Mouse (Mus musculus): ENCODE results near the gene Slc25a14. TPM values are rescaled to one million over a fixed set of nuclear protein-coding genes. Genes with fewer than 3 reads are reported as not detected.

Slc25a14 gene
- polyA plus RNA-seq, 1 experiment from 2014 or later = 43.9 TPM

- H3K27me3 ChIP-seq (ENCODE audit: control insufficient read depth, insufficient read depth, low read length) = no peaks in the 10 kb centered on the region
- H3K4me3 ChIP-seq (ENCODE audit: low read depth, low read length) = no peak overlapping the region
- no peak for ATAC-seq (ENCODE audit: low read depth)
- no peaks in the 10 kb centered on the region for H3K36me3 ChIP-seq (ENCODE audit: control insufficient read depth, insufficient read depth, low read length)
- no peak overlapping the region for H3K4me2 ChIP-seq (ENCODE audit: low read depth, low read length)
- H3K9me3 ChIP-seq (ENCODE audit: control insufficient read depth, low read length) = no peaks in the 10 kb centered on the region
- no peak overlapping the region for H3K9ac ChIP-seq (replicated peaks; ENCODE audit: low read depth, low read length)
- H3K27ac ChIP-seq (ENCODE audit: low read depth, low read length) = no peak overlapping the region
- WGBS = 68% methylated on average over 2 of the region's 2 CpGs
- no peaks in the 10 kb centered on the region for H3K4me1 ChIP-seq (ENCODE audit: control insufficient read depth, insufficient read depth, low read length)
Observed at GRCm38 (mm10) chrX:48637032-48637431, 13.8 kb downstream of the Slc25a14 start.

- 94% methylated on average over 2 of the region's 2 CpGs for WGBS
- Histone ChIP-seq H3K4me3 (ENCODE audit: low read depth, low read length) (no peak overlapping the region), H3K4me2 (ENCODE audit: low read depth, low read length) (no peak overlapping the region), H3K27ac (ENCODE audit: low read depth, low read length) (no peak overlapping the region), H3K9ac (replicated peaks; ENCODE audit: low read depth, low read length) (no peak overlapping the region), H3K9me3 (ENCODE audit: control insufficient read depth, low read length) (no peaks in the 10 kb centered on the region), H3K4me1 (ENCODE audit: control insufficient read depth, insufficient read depth, low read length) (no peaks in the 10 kb centered on the region), H3K27me3 (ENCODE audit: control insufficient read depth, insufficient read depth, low read length) (no peaks in the 10 kb centered on the region), H3K36me3 (ENCODE audit: control insufficient read depth, insufficient read depth, low read length) (no peaks in the 10 kb centered on the region)
- ATAC-seq (ENCODE audit: low read depth) = no peak
Observed at GRCm38 (mm10) chrX:48644122-48644521, 20.9 kb downstream of the Slc25a14 start.

GRCm38 (mm10) chrX:48666807-48667206, 43.6 kb downstream of the Slc25a14 start:
- Histone ChIP-seq H3K4me2 (ENCODE audit: low read depth, low read length) (no peak overlapping the region), H3K9ac (replicated peaks; ENCODE audit: low read depth, low read length) (no peak overlapping the region), H3K4me1 (ENCODE audit: control insufficient read depth, insufficient read depth, low read length) (no peaks in the 10 kb centered on the region), H3K36me3 (ENCODE audit: control insufficient read depth, insufficient read depth, low read length) (no peaks in the 10 kb centered on the region), H3K27ac (ENCODE audit: low read depth, low read length) (no peak overlapping the region), H3K9me3 (ENCODE audit: control insufficient read depth, low read length) (no peaks in the 10 kb centered on the region), H3K27me3 (ENCODE audit: control insufficient read depth, insufficient read depth, low read length) (no peaks in the 10 kb centered on the region), H3K4me3 (ENCODE audit: low read depth, low read length) (no peak overlapping the region)
- WGBS = 19% methylated on average over 6 of the region's 6 CpGs
- ATAC-seq (ENCODE audit: low read depth) = peak; percentile 84; the same call in 1 of the 2 replicates

- Histone ChIP-seq H3K36me3 (ENCODE audit: control insufficient read depth, insufficient read depth, low read length) (no peaks in the 10 kb centered on the region), H3K4me1 (ENCODE audit: control insufficient read depth, insufficient read depth, low read length) (no peaks in the 10 kb centered on the region), H3K9me3 (ENCODE audit: control insufficient read depth, low read length) (no peaks in the 10 kb centered on the region), H3K4me3 (ENCODE audit: low read depth, low read length) (no peak overlapping the region), H3K27ac (ENCODE audit: low read depth, low read length) (no peak overlapping the region), H3K27me3 (ENCODE audit: control insufficient read depth, insufficient read depth, low read length) (no peaks in the 10 kb centered on the region), H3K9ac (replicated peaks; ENCODE audit: low read depth, low read length) (no peak overlapping the region), H3K4me2 (ENCODE audit: low read depth, low read length) (no peak overlapping the region)
- no peak for ATAC-seq (ENCODE audit: low read depth)
- 73% methylated on average over 3 of the region's 3 CpGs for WGBS
Observed at GRCm38 (mm10) chrX:48669588-48669987, 46.4 kb downstream of the Slc25a14 start.

GRCm38 (mm10) chrX:48671714-48672113, 48.5 kb downstream of the Slc25a14 start:
- Histone ChIP-seq H3K27me3 (ENCODE audit: control insufficient read depth, insufficient read depth, low read length) (no peaks in the 10 kb centered on the region), H3K27ac (ENCODE audit: low read depth, low read length) (no peak overlapping the region), H3K9ac (replicated peaks; ENCODE audit: low read depth, low read length) (no peak overlapping the region), H3K4me3 (ENCODE audit: low read depth, low read length) (no peak overlapping the region), H3K4me2 (ENCODE audit: low read depth, low read length) (no peak overlapping the region), H3K4me1 (ENCODE audit: control insufficient read depth, insufficient read depth, low read length) (no peaks in the 10 kb centered on the region), H3K36me3 (ENCODE audit: control insufficient read depth, insufficient read depth, low read length) (no peaks in the 10 kb centered on the region), H3K9me3 (ENCODE audit: control insufficient read depth, low read length) (no peaks in the 10 kb centered on the region)
- 79% methylated on average over 3 of the region's 3 CpGs for WGBS
- no peak for ATAC-seq (ENCODE audit: low read depth)

GRCm38 (mm10) chrX:48674171-48674570, 51.0 kb downstream of the Slc25a14 start, which contains the start of gene Gpr119:
Gene Gpr119, minus strand, starts transcription at chrX:48674478.
- no peak within 1 kb of the TSS for H3K4me3 ChIP-seq (ENCODE audit: low read depth, low read length)
- 57% methylated on average over 4 of the region's 4 CpGs for WGBS
- no peak within 1 kb of the TSS for H3K4me2 ChIP-seq (ENCODE audit: low read depth, low read length)

GRCm38 (mm10) chrX:48683451-48683850, 60.2 kb downstream of the Slc25a14 start:
- Histone ChIP-seq H3K9ac (replicated peaks; ENCODE audit: low read depth, low read length) (no peak overlapping the region), H3K9me3 (ENCODE audit: control insufficient read depth, low read length) (no peaks in the 10 kb centered on the region), H3K4me2 (ENCODE audit: low read depth, low read length) (no peak overlapping the region), H3K36me3 (ENCODE audit: control insufficient read depth, insufficient read depth, low read length) (no peaks in the 10 kb centered on the region), H3K27ac (ENCODE audit: low read depth, low read length) (no peak overlapping the region), H3K4me3 (ENCODE audit: low read depth, low read length) (no peak overlapping the region), H3K27me3 (ENCODE audit: control insufficient read depth, insufficient read depth, low read length) (no peaks in the 10 kb centered on the region), H3K4me1 (ENCODE audit: control insufficient read depth, insufficient read depth, low read length) (no peaks in the 10 kb centered on the region)
- peak; percentile 46; the same call in 1 of the 2 replicates for ATAC-seq (ENCODE audit: low read depth)
- 22% methylated on average over 3 of the region's 3 CpGs for WGBS

More at GRCm38 (mm10) chrX:48674171-48674570, 51.0 kb downstream of the Slc25a14 start, which contains the start of gene Gpr119:
- H3K36me3 ChIP-seq (ENCODE audit: control insufficient read depth, insufficient read depth, low read length) = no peaks in the 10 kb centered on the region
- H3K9ac ChIP-seq (replicated peaks; ENCODE audit: low read depth, low read length) = no peak within 1 kb of the TSS
- peak; percentile 41; the same call in 1 of the 2 replicates for ATAC-seq (ENCODE audit: low read depth)
- no peaks in the 10 kb centered on the region for H3K4me1 ChIP-seq (ENCODE audit: control insufficient read depth, insufficient read depth, low read length)
- no peaks in the 10 kb centered on the region for H3K9me3 ChIP-seq (ENCODE audit: control insufficient read depth, low read length)
- H3K27me3 ChIP-seq (ENCODE audit: control insufficient read depth, insufficient read depth, low read length) = no peaks in the 10 kb centered on the region
- H3K27ac ChIP-seq (ENCODE audit: low read depth, low read length) = no peak within 1 kb of the TSS

- Histone ChIP-seq H3K4me2 (ENCODE audit: low read depth, low read length) (no peak overlapping the region), H3K27ac (ENCODE audit: low read depth, low read length) (no peak overlapping the region), H3K36me3 (ENCODE audit: control insufficient read depth, insufficient read depth, low read length) (no peaks in the 10 kb centered on the region), H3K4me3 (ENCODE audit: low read depth, low read length) (no peak overlapping the region), H3K27me3 (ENCODE audit: control insufficient read depth, insufficient read depth, low read length) (no peaks in the 10 kb centered on the region), H3K9ac (replicated peaks; ENCODE audit: low read depth, low read length) (no peak overlapping the region), H3K9me3 (ENCODE audit: control insufficient read depth, low read length) (no peaks in the 10 kb centered on the region), H3K4me1 (ENCODE audit: control insufficient read depth, insufficient read depth, low read length) (no peaks in the 10 kb centered on the region)
- WGBS = 79% methylated on average over 5 of the region's 5 CpGs
- no peak for ATAC-seq (ENCODE audit: low read depth)
Observed at GRCm38 (mm10) chrX:48683857-48684256, 60.6 kb downstream of the Slc25a14 start.

- Histone ChIP-seq H3K36me3 (ENCODE audit: control insufficient read depth, insufficient read depth, low read length) (no peaks in the 10 kb centered on the region), H3K9me3 (ENCODE audit: control insufficient read depth, low read length) (no peaks in the 10 kb centered on the region), H3K9ac (replicated peaks; ENCODE audit: low read depth, low read length) (no peak overlapping the region), H3K4me3 (ENCODE audit: low read depth, low read length) (peak overlapping the region; percentile 52), H3K4me1 (ENCODE audit: control insufficient read depth, insufficient read depth, low read length) (no peaks in the 10 kb centered on the region), H3K4me2 (ENCODE audit: low read depth, low read length) (peak overlapping the region; percentile 44), H3K27me3 (ENCODE audit: control insufficient read depth, insufficient read depth, low read length) (no peaks in the 10 kb centered on the region), H3K27ac (ENCODE audit: low read depth, low read length) (no peak overlapping the region)
- ATAC-seq (ENCODE audit: low read depth) = peak; percentile 91
- 15% methylated on average over 6 of the region's 6 CpGs for whole genome bisulfite sequencing
Observed at GRCm38 (mm10) chrX:48694460-48694859, 71.2 kb downstream of the Slc25a14 start.

Data from neural tube, embryonic 14.5 days (tissue).